Mouse (Mus musculus) testis, adult 2 months (tissue): ENCODE data around the gene Chpt1.

Experiments used
- CTCF ChIP-seq: fragments of 200-500 bp; IDR thresholded peaks from 2 replicates; pipeline ENCODE4 v1.5.1; 2012; ENCODE audit warnings: low read depth, mild to moderate bottlenecking, inconsistent platforms, low read length, moderate library complexity; ENCODE audit not compliant: control insufficient read depth, insufficient read depth, insufficient replicate concordance
- POLR2A ChIP-seq: fragments of 200-500 bp; IDR thresholded peaks from 2 replicates; pipeline ENCODE4 v1.6.1; 2012; ENCODE audit warnings: low read depth, mild to moderate bottlenecking, inconsistent platforms, low read length, moderate library complexity; ENCODE audit not compliant: control insufficient read depth

DNA sequence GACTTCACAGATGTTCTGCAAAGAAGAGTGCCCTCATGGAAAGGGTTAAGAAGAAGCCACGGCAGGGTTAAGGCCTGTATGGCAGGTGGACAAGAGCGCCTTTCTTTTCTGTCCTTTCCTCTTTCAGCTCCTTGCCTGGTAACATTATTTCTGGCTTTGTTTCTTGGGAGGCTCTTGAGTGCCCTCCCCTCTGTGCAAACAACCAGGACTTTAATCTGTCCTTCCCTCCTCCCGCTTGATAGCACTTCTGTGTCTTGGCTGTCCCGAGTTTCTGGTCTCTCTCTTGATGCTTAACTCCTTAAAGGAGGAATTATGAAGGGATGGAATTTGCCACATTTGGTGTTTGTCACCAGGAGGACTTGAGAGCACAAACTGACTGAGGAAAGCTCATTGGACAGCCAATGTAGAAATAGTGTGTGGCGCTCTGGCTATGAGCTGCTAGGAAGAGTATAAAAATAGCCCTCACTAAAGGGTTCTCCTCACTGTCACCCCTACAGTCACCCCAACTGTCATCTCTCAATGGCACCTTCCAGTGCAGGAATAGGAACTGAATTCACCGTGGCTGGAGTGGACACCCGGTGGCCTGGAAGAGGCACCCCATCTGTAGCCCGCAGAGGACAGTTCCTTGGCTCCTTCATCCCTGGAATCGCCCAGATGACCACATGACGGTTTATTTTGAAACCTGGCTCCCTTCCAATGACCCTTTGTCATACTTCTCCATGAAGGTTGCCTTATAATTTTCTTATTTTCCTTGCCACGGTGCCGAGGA, 6.8 kb upstream of the Chpt1 start:
- TF ChIP-seq CTCF (no peak), POLR2A (no peak)
